Mouse (Mus musculus): ENCODE data around the gene Epn1.

DNA sequence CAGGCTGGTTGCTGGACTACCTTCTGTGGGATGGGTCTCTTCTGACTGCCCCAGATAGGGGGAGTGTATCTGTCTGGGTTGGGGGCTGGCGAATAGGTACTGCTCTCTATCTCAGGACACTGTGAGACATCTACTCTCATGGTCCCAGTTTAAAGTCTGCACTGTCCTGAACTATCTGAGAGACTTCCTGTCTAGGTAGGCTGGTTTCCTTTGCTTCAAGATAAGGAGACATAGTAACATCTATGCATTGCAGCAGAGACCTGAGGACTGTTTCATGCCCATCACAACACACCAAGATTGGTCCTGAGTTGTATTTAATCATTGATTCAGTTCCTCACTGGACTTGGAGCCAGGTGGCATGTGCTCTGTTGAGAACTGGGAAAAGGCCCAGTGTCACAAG is 5.5 kb downstream of the Epn1 start:
- no peak for TF ChIP-seq CTCF (IDR thresholded peaks at IDR 0.05; ENCODE audit: low read depth)
- TF ChIP-seq EP300 (IDR thresholded peaks at IDR 0.05; ENCODE audit: low read depth): no peak
